ENCODE assay signal across 8 mouse cellular contexts in the genomic region with DNA sequence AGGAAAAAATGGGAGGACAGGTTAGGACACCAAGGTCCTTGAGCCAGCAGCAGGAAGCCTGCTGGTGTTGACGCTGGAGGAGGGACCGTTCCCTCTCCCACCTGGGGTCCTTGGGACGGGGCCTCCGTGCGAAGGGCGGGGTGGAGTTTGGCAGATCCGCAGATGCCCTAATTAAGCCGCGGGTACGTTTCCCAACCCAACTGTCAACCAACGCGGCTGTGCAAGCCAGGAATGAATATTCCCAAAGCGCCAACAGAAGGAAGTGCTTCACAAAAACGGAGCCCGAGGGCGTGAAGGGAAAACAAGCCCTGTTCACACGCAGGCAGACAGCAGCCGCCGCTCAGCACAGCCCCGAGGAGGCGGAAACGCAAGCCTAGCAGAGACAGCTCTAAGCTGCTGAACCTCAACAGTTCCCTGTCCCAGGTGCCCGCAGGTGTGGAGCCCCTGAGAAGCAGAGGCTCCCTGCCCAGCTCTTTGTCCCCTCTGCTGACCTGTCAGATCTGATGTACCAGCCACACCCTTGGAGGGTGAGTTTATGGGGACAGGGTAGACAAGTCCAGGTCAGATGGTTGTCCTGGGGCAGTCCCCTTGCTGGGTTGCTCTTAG.
DNase-seq lines count a peak whose midpoint lies in the region; ATAC-seq and TF ChIP-seq lines count a peak whose summit lies in the region.

No protein-coding gene starts in this region.

- peaks cover 9% of the 10 kb centered on the region for H3K4me1 ChIP-seq in embryonic facial prominence, embryonic 10.5 days
- H3K4me1 ChIP-seq in heart, postnatal 0 days (ENCODE audit: control insufficient read depth, insufficient read depth): peaks cover 16% of the 10 kb centered on the region
- peaks cover 4% of the 10 kb centered on the region for H3K4me1 ChIP-seq in midbrain, embryonic 16.5 days (ENCODE audit: control insufficient read depth, insufficient read depth, low read length)

- no peak for TF ChIP-seq CTCF in gastrocnemius, adult 2 months (IDR thresholded peaks at IDR 0.05)
- TF ChIP-seq CTCF in heart, postnatal 0 days (IDR thresholded peaks at IDR 0.05; ENCODE audit: low read depth): no peak

- peak overlapping the region; percentile 37 for H3K4me3 ChIP-seq in gastrocnemius, adult 2 months
- H3K4me3 ChIP-seq in embryonic facial prominence, embryonic 10.5 days: peak overlapping the region; percentile 48
- peak overlapping the region; percentile 32 for H3K4me3 ChIP-seq in heart, postnatal 0 days (ENCODE audit: low read depth, low read length)
- H3K4me3 ChIP-seq in midbrain, embryonic 16.5 days (ENCODE audit: low read depth, low read length): peak overlapping the region; percentile 38

- ATAC-seq in heart, postnatal 0 days (ENCODE audit: insufficient read depth, low read depth): 0 out of 2 replicates have a peak, but pooled peaks have one; percentile 18
- ATAC-seq in midbrain, embryonic 16.5 days: peak; percentile 79

- no peaks in the 10 kb centered on the region for H3K9me3 ChIP-seq in embryonic facial prominence, embryonic 10.5 days
- H3K9me3 ChIP-seq in heart, postnatal 0 days (replicated peaks; ENCODE audit: control insufficient read depth, low read length): no peaks in the 10 kb centered on the region
- H3K9me3 ChIP-seq in midbrain, embryonic 16.5 days (replicated peaks; ENCODE audit: control insufficient read depth, low read length, poor library complexity, severe bottlenecking): no peaks in the 10 kb centered on the region

- WGBS in embryonic facial prominence, embryonic 10.5 days: 2% methylated on average over 23 of the region's 23 CpGs
- 3% methylated on average over 23 of the region's 23 CpGs for WGBS in heart, postnatal 0 days
- WGBS in midbrain, embryonic 16.5 days: 3% methylated on average over 23 of the region's 23 CpGs

- peaks cover 39% of the 10 kb centered on the region for H3K27me3 ChIP-seq in embryonic facial prominence, embryonic 10.5 days (replicated peaks; ENCODE audit: low read depth, poor library complexity, severe bottlenecking)
- no peaks in the 10 kb centered on the region for H3K27me3 ChIP-seq in heart, postnatal 0 days (ENCODE audit: control insufficient read depth, insufficient read depth, low read length)
- no peaks in the 10 kb centered on the region for H3K27me3 ChIP-seq in midbrain, embryonic 16.5 days (ENCODE audit: control insufficient read depth, insufficient read depth, low read depth, low read length)

- peak; percentile 23 for DNase-seq in gastrocnemius, adult 2 months
- DNase-seq in gastrocnemius, postnatal 14 days: no peak
- peak; percentile 43 for DNase-seq in embryonic facial prominence, embryonic 10.5 days (ENCODE audit: low spot score)
- DNase-seq in heart, postnatal 0 days (ENCODE audit: low spot score): no peak
- DNase-seq in left cerebral cortex, adult 8-10 months (ENCODE audit: low spot score in 2 of 2): peak; percentile 18 to 54
- DNase-seq in spleen, postnatal 14 days (ENCODE audit: low spot score in 2 of 2): no peak
- no peak for DNase-seq in urinary bladder, postnatal 10 days (ENCODE audit: low spot score)

- no peak for TF ChIP-seq EP300 in heart, postnatal 0 days (IDR thresholded peaks at IDR 0.05; ENCODE audit: low read depth)

- H3K27ac ChIP-seq in gastrocnemius, adult 2 months: no peak overlapping the region
- no peak overlapping the region for H3K27ac ChIP-seq in embryonic facial prominence, embryonic 10.5 days (replicated peaks)
- H3K27ac ChIP-seq in heart, postnatal 0 days (ENCODE audit: low read depth): no peak overlapping the region
- H3K27ac ChIP-seq in midbrain, embryonic 16.5 days (ENCODE audit: low read length): no peak overlapping the region

- peak overlapping the region; percentile 48 for H3K9ac ChIP-seq in heart, postnatal 0 days (replicated peaks; ENCODE audit: low read depth, low read length)
- H3K9ac ChIP-seq in midbrain, embryonic 16.5 days (ENCODE audit: low read depth, low read length): peak overlapping the region; percentile 60

- H3K4me2 ChIP-seq in heart, postnatal 0 days (ENCODE audit: low read depth, low read length): peak overlapping the region; percentile 59
- peak overlapping the region; percentile 67 for H3K4me2 ChIP-seq in midbrain, embryonic 16.5 days (ENCODE audit: low read length)

- no peaks in the 10 kb centered on the region for H3K36me3 ChIP-seq in embryonic facial prominence, embryonic 10.5 days (replicated peaks)
- no peaks in the 10 kb centered on the region for H3K36me3 ChIP-seq in heart, postnatal 0 days (replicated peaks; ENCODE audit: control insufficient read depth, insufficient read depth, low read length)
- no peaks in the 10 kb centered on the region for H3K36me3 ChIP-seq in midbrain, embryonic 16.5 days (ENCODE audit: control insufficient read depth, insufficient read depth, low read length)

- intact Hi-C loops in gastrocnemius, adult 2 months (cut with DNase I): no loop called here
- intact Hi-C loops in gastrocnemius, postnatal 14 days (cut with DNase I; ENCODE audit: low total_unique reads): no loop called here

Comparison
In these comparisons a context has a peak if more than half of its experiments do, and no peak if none do; other contexts are left out.
1. DNase-seq: peak in gastrocnemius, adult 2 months (single experiment), embryonic facial prominence, embryonic 10.5 days (single experiment) and left cerebral cortex, adult 8-10 months (2 of 2); none in gastrocnemius, postnatal 14 days (single experiment), heart, postnatal 0 days (single experiment), spleen, postnatal 14 days (0 of 2) and urinary bladder, postnatal 10 days (single experiment).
2. Peak in every context shown above with its lines, with median percentiles within 50 percentile points of each other: H3K4me3 ChIP-seq.